Mouse (Mus musculus) heart, embryonic 16.5 days (tissue): ENCODE data around the gene Myh9. TPM values are rescaled to one million over a fixed set of nuclear protein-coding genes. Genes with fewer than 3 reads are reported as not detected.
"Not testable (repeated sequence)": the region's sequence is repeated elsewhere in the genome, so short reads cannot be mapped to it uniquely, and the experiment has no call there.

Source experiments
- ATAC-seq: fragments of 200-750 bp; cut with Nextera tagmentation; replicated peaks from 2 replicates; pipeline ENCODE4 v1.8.0; 2017; ENCODE audit warnings: moderate number of reproducible peaks; ENCODE audit not compliant: insufficient read depth, low FRiP score; ENCODE audit errors: extremely low read depth
- H3K27ac ChIP-seq: fragments of 300-500 bp; sonication (generic); 2 replicates; pipeline ENCODE4 v1.5.1; 2014; ENCODE audit warnings: mild to moderate bottlenecking, low read length, control low read depth, moderate library complexity
- H3K27me3 ChIP-seq: fragments of 300-500 bp; sonication (generic); 2 replicates; pipeline ENCODE4 v1.6.1; 2014; ENCODE audit warnings: low read length, mixed read lengths; ENCODE audit not compliant: control insufficient read depth, insufficient read depth
- H3K36me3 ChIP-seq: fragments of 300-500 bp; sonication (generic); 2 replicates; pipeline ENCODE4 v1.6.1; 2014; ENCODE audit not compliant: control insufficient read depth, insufficient read depth
- H3K4me1 ChIP-seq: fragments of 300-500 bp; sonication (generic); 2 replicates; pipeline ENCODE4 v1.6.1; 2014; ENCODE audit warnings: low read length, mixed read lengths; ENCODE audit not compliant: control insufficient read depth, insufficient read depth
- H3K4me2 ChIP-seq: fragments of 300-500 bp; sonication (generic); 2 replicates; pipeline ENCODE4 v1.6.1; 2014; ENCODE audit warnings: low read depth, mild to moderate bottlenecking, control low read depth, low read length
- H3K4me3 ChIP-seq: fragments of 300-500 bp; sonication (generic); 2 replicates; pipeline ENCODE4 v1.5.1; 2014; ENCODE audit warnings: mild to moderate bottlenecking, control low read depth, low read length
- H3K9ac ChIP-seq: fragments of 300-500 bp; sonication (generic); 2 replicates; pipeline ENCODE4 v1.6.1; 2014; ENCODE audit warnings: low read length, control low read depth
- H3K9me3 ChIP-seq: fragments of 300-500 bp; sonication (generic); replicated peaks from 2 replicates; pipeline ENCODE4 v1.6.1; 2016; ENCODE audit warnings: low read length; ENCODE audit not compliant: control insufficient read depth
- whole genome bisulfite sequencing: fragments of 180-500 bp; shearing (Covaris S2); extraction: QIAGEN DNeasy Blood & Tissue Kit; methylation state at CpG from one replicate; pipeline ENCODE4 v1.1.7; 2014; 5-methylcytosine and 5-hydroxymethylcytosine counted together
- polyA plus RNA-seq: library from polyadenylated mRNA; unstranded; fragments of >200 nt; fragmentation: Nextera tagmentation; extraction: Ambion mirVana; gene quantifications from 2 replicates; pipeline ENCODE4 v1.2.1, GENCODE M21; 2015

Myh9 gene
- polyA plus RNA-seq, 1 experiment from 2014 or later: 22.8 TPM

DNA sequence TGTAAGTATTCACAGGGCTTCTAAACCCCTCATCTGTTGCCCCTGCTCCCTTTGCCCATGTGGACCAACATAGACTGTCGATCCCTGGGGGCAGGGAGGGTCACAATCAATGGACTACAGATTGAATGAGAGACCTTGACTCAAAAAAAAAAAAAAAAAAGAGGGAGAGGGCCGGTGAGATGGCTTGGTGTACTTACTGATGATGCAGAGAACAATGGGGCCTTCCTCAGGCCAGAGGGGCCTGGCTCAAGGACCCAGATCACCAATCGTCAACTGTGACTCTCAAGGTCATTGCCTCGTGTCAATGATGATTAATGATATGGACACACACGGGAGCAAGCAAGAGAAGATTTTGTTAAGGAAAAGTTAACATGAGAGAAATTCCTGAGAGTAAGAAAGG is 97.3 kb downstream of the Myh9 start:
- H3K9me3 ChIP-seq: no peaks in the 10 kb centered on the region; the same call in 1 of the 2 replicates
- no peak overlapping the region for H3K27ac ChIP-seq
- no peaks in the 10 kb centered on the region for H3K36me3 ChIP-seq
- no peak for ATAC-seq
- whole genome bisulfite sequencing: 35% methylated on average over 5 of the region's 5 CpGs
- no peak overlapping the region for H3K4me2 ChIP-seq
- H3K9ac ChIP-seq: no peak overlapping the region
- H3K27me3 ChIP-seq: no peaks in the 10 kb centered on the region
- no peak overlapping the region for H3K4me3 ChIP-seq
- H3K4me1 ChIP-seq: no peaks in the 10 kb centered on the region

GRCm38 (mm10) chr15:77741556-77741955 is 100.4 kb downstream of the Myh9 start:
- H3K9me3 ChIP-seq, H3K36me3 ChIP-seq, H3K27ac ChIP-seq, ATAC-seq, H3K4me3 ChIP-seq, H3K27me3 ChIP-seq, H3K4me1 ChIP-seq, H3K9ac ChIP-seq, H3K4me2 ChIP-seq: not testable (repeated sequence)
- 72% methylated on average over 6 of the region's 6 CpGs for WGBS

DNA sequence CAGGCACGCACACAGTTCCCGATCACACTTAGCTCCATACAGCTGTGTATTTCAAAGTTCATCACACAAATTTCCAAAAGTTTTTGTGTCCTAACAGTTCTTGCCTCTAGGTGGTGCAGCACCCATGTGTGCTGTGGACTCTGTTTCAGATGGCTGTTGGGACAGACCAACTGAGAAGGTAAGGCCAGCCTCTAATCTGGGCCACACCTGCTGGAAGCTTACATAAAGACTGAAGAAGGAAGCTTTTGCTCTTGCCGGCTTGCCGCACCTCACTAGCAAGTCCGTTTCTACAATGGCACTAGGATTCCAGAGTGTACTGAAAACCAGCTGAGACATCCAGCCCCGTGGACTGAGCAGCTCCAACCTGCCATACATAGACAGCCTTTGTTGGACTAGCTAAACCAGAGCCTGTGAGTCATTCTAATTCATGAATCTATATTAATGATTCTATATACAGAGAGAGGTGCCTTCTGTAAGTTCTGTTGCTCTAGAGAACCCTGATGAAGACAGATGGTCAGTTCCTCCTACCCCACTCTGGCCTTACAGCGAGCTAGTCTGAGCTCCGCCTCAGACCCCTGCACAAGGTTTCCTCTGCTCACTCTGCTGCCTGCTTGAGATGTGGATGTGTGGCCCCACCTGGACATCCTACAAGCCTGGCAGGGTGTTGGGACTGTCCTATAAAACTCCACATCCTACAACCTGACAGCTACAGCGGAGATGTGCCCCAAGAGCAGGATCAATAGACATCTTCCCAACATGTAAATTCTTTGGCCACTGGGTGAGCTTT is 101.3 kb downstream of the Myh9 start:
- Histone ChIP-seq H3K9me3 (no peaks in the 10 kb centered on the region), H3K9ac (no peak overlapping the region), H3K4me1 (no peaks in the 10 kb centered on the region), H3K36me3 (no peaks in the 10 kb centered on the region), H3K4me3 (no peak overlapping the region), H3K27me3 (no peaks in the 10 kb centered on the region), H3K27ac (no peak overlapping the region), H3K4me2 (no peak overlapping the region)
- WGBS: 74% methylated on average over 9 of the region's 9 CpGs
- no peak for ATAC-seq

- not testable (repeated sequence) for H3K27ac ChIP-seq, H3K4me3 ChIP-seq, ATAC-seq, H3K9me3 ChIP-seq, H3K4me1 ChIP-seq, H3K9ac ChIP-seq, H3K36me3 ChIP-seq, H3K27me3 ChIP-seq, H3K4me2 ChIP-seq
- WGBS: 33% methylated on average over 4 of the region's 4 CpGs
Observed at GRCm38 (mm10) chr15:77733903-77734302, 108.1 kb downstream of the Myh9 start.

DNA sequence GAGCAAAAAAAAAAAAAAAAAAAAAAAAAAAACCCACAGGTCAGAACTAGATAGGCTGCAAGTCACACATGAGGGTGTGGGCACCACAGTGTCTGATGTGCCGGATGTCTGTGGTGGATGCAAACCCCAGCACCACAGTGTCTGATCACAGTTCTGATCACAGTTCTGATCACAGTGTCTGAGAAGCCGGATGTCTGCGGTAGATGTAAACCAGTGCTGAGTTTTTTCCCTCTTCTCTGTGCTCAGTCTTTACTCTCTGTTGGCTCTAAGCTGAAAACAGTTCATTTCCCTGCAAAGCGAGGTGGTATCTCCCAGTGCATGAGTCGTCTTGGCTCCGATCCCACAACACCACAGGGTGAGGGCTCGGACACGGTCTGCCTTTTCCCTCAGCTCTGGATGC is 108.6 kb downstream of the Myh9 start:
- ATAC-seq: peak; percentile 63
- not testable (repeated sequence) for H3K27me3 ChIP-seq, H3K4me1 ChIP-seq, H3K4me2 ChIP-seq, H3K36me3 ChIP-seq, H3K27ac ChIP-seq, H3K4me3 ChIP-seq, H3K9me3 ChIP-seq, H3K9ac ChIP-seq
- WGBS: 35% methylated on average over 8 of the region's 8 CpGs

GRCm38 (mm10) chr15:77732851-77733250 is 109.1 kb downstream of the Myh9 start:
- not testable (repeated sequence) for H3K27me3 ChIP-seq, H3K9me3 ChIP-seq, H3K27ac ChIP-seq, H3K4me1 ChIP-seq, ATAC-seq, H3K9ac ChIP-seq, H3K4me2 ChIP-seq, H3K36me3 ChIP-seq, H3K4me3 ChIP-seq
- 73% methylated on average over 10 of the region's 10 CpGs for WGBS

- H3K36me3 ChIP-seq: no peaks in the 10 kb centered on the region
- H3K27me3 ChIP-seq: no peaks in the 10 kb centered on the region
- 89% methylated on average over 5 of the region's 5 CpGs for WGBS
- H3K9me3 ChIP-seq: no peaks in the 10 kb centered on the region
- ATAC-seq: no peak
- H3K4me2 ChIP-seq: no peak overlapping the region
- no peak overlapping the region for H3K4me3 ChIP-seq
- H3K4me1 ChIP-seq: peaks cover 7% of the 10 kb centered on the region
- H3K27ac ChIP-seq: no peak overlapping the region
- H3K9ac ChIP-seq: no peak overlapping the region
Observed at GRCm38 (mm10) chr15:77731605-77732004, 110.4 kb downstream of the Myh9 start.

DNA sequence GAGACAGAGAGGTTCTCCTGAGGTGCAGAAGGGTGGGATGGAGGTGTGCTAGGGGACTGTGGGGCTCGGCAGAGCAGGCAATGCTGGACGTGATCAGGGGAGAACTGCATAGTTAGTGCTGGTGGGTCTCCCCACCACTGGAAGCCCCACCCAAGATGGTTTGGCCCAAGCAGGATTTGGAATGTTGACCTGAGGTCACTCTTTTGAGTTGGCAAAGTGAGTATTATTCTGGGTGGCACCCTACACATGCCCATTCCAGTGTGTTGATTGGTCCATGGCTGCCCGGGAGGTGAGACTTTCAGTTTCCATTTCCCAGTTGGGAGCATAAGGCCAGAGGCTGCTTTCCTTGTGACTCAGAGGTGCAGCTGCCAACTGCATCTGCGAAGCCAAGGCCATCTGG is 113.2 kb downstream of the Myh9 start, which contains the start of gene Apol9b:
Gene Apol9b, plus strand, starts transcription at position 301 of the 400 bp plus-strand sequence.
- 80% methylated on average over 2 of the region's 4 CpGs for WGBS
- H3K27ac ChIP-seq: not testable (repeated sequence)

DNA sequence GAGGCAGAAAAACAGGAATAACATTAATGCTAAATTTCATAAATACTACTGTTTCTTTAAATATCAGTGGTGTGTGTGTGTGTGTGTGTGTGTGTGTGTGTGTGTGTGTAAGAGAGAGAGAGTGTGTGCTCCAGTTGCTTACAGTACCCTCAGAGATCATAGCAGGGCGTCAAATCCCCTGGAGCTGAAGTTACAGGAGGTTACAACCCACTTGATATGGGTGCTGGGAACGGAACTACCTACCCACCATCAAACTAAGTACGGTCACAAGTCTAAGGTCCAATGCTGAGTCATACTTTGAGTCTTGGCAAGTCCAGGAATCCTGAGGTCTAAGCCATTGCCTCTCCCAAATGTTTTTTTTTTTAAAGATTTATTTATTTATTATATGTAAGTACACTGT is 114.2 kb downstream of the Myh9 start:
- 83% methylated on average over 3 of the region's 3 CpGs for WGBS
- not testable (repeated sequence) for H3K9me3 ChIP-seq, ATAC-seq, H3K9ac ChIP-seq, H3K27ac ChIP-seq, H3K4me1 ChIP-seq, H3K4me3 ChIP-seq, H3K4me2 ChIP-seq, H3K36me3 ChIP-seq, H3K27me3 ChIP-seq

More for the DNA sequence above, 113.2 kb downstream of the Myh9 start, which contains the start of gene Apol9b:
- H3K27me3 ChIP-seq, H3K36me3 ChIP-seq, ATAC-seq, H3K4me2 ChIP-seq, H3K9me3 ChIP-seq, H3K9ac ChIP-seq, H3K4me1 ChIP-seq, H3K4me3 ChIP-seq: not testable (repeated sequence)
